Mouse (Mus musculus) testis, adult 2 months (tissue): Measurements from ENCODE around the gene Hist1h1c.

ENCODE experiments used
- CTCF ChIP-seq: fragments of 200-500 bp; IDR thresholded peaks from 2 replicates; pipeline ENCODE4 v1.5.1; 2012; ENCODE audit warnings: low read depth, mild to moderate bottlenecking, inconsistent platforms, low read length, moderate library complexity; ENCODE audit not compliant: control insufficient read depth, insufficient read depth, insufficient replicate concordance
- POLR2A ChIP-seq: fragments of 200-500 bp; IDR thresholded peaks from 2 replicates; pipeline ENCODE4 v1.6.1; 2012; ENCODE audit warnings: low read depth, mild to moderate bottlenecking, inconsistent platforms, low read length, moderate library complexity; ENCODE audit not compliant: control insufficient read depth

- TF ChIP-seq POLR2A (no peak), CTCF (no peak)
Observed at GRCm38 (mm10) chr13:23763242-23763585, 24.6 kb downstream of the Hist1h1c start.
